Mouse (Mus musculus) myocyte (in vitro differentiated cells): ENCODE data around the gene Fv1.

Experiments used
- E2F4 ChIP-seq: IDR thresholded peaks from one replicate; pipeline ENCODE4 v1.6.1; 2011; ENCODE audit warnings: mild to moderate bottlenecking, control low read depth, moderate library complexity; ENCODE audit not compliant: insufficient read depth
- MAX ChIP-seq: IDR thresholded peaks from one replicate; pipeline ENCODE4 v1.6.1; 2011; ENCODE audit warnings: low read depth, mild to moderate bottlenecking, control low read depth
- MYOG ChIP-seq, 3 experiments: IDR thresholded peaks; one replicate each; pipeline ENCODE4 v1.6.1; 2011; ENCODE audit warnings: control low read depth in 2 of 3, low read depth in 2 of 3, mild to moderate bottlenecking in 2 of 3; ENCODE audit not compliant: insufficient read length in 2 of 3, control insufficient read depth in 1 of 3, insufficient read depth in 1 of 3
- POLR2A ChIP-seq: IDR thresholded peaks from one replicate; pipeline ENCODE4 v1.6.1; 2011; ENCODE audit warnings: low read depth, mild to moderate bottlenecking, control low read depth, moderate library complexity; ENCODE audit not compliant: insufficient read length
- SRF ChIP-seq: IDR thresholded peaks from one replicate; pipeline ENCODE4 v1.6.1; 2011; ENCODE audit warnings: low read depth; ENCODE audit not compliant: control insufficient read depth, insufficient read length
- TCF3 ChIP-seq: IDR thresholded peaks from one replicate; pipeline ENCODE4 v1.6.1; 2011; ENCODE audit warnings: low read depth, control low read depth; ENCODE audit not compliant: insufficient read length
- USF1 ChIP-seq: IDR thresholded peaks from one replicate; pipeline ENCODE4 v1.6.1; 2011; ENCODE audit warnings: low read depth, mild to moderate bottlenecking, control low read depth, moderate library complexity

DNA sequence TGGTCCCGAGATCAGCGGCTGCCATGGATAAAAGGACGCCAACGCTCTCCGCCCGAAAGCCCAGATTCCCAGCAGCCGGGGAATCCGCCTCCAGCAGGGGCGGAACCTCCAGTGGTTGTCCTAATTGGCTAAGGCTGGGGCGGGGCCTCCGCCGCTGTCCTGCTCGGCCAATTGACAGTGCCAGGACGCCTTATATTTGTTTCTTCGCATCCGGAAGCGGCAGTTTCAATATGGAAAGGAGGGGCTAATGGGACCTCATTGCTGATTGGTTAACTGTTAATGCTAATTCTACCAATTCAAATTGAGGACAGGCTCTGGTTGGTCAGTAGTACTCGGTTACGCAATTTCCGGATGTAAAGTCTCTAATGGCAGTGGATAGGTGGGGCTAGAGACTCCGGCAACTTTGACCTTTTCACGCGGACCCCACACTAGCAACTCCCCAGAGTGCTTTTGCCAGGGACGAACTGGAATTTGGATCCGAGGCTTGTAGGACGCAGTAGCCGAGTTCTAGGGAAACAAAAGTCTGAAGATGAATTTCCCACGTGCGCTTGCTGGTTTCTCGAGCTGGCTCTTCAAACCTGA lies at the start of gene Fv1, which contains the start of gene Miip:
- TF ChIP-seq E2F4 (peak; percentile 17), POLR2A (peak; percentile 46), SRF (no peak), MYOG (IDR thresholded peaks at IDR 0.05; ENCODE audit: control insufficient read depth in 1 of 3, insufficient read depth in 1 of 3, insufficient read length in 2 of 3, low read depth in 2 of 3) (no peak), MAX (peak; percentile 20), TCF3 (no peak), USF1 (no peak)
